Mouse (Mus musculus): ENCODE results near the gene Uvrag.

Uvrag gene

DNA sequence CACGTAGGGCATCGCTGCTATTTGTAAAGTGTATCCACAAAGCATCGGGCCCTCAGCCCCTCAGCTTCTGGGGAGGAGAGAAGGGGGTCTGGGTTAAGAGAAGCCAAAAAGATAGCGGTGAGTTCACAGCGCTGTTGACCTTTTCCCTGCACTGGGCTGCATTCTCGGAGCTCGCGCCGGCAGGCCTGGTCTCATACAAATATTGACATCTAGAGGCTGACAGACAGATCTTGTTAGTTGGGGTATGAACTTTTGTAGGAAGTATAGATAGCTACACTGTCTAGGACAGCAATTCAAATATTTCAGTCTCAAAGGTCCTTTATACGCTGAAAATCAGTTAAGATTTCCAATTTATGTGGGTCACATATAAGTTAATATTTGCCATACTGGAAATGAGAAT lies 205.7 kb downstream of the Uvrag start:
- no peak for DNase-seq (ENCODE audit: low spot score in 2 of 2)

DNA sequence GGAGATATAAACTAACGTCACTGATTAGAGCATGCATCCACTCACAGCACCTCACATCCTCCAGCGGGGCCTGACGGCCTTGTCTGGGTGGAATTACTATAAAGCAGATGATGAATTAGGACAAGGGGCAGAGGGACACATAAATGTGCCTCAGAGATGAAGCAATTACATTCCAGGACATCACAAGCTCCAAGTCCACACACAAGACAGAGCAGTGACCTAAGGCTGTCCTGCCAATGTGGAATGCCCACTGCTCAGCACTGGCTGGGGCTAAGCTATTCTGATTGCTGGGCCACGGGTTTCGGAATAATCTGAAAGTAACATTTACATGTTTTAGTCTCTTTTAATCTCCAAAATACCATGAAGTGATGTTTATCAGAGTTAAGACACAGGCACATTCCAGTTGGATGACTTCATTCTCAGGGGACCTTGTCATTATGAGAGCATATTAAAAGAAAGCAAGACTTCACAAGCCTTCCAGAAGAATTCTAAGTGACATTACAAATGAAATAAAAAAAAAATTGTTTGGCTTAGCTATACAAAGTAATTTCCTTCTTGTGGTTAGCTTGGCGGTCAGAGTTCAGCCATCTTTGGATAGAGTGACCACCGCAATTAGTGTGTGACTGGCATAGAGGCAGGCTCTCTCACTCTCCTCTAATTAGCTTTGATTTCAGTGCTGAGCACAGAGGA lies 212.5 kb downstream of the Uvrag start:
- DNase-seq (ENCODE audit: low spot score in 2 of 2), result no peak

DNA sequence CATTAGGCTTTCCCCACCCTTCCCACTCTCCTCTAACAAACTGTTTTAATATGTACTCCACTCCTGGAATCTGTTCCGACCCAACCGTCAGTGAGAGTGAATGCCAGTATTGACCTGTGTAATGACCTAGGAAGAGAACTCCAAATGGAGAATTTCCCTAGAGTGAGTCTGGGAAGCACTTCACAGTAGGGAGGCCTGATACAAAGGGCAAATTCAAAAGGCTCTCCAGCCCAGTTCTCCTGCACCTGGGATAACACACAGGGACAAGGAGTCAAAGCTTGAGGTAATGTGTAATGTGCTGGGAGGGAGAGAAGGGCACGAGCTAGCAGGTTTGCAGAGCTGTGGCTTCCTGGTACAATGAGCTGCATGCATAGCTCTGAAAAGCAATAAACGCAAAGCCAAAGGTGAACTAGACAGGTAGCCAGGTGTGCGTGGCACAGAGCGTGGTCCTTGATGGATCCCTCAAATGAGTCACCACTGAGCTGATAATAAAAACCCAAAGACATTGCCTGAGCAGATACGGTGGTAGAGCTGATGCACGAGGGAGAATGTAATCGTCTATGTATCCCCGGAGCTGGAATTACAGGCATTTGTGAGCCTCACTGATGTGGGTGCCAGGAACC lies 213.9 kb downstream of the Uvrag start:
- DNase-seq (ENCODE audit: low spot score in 2 of 2), result no peak

DNA sequence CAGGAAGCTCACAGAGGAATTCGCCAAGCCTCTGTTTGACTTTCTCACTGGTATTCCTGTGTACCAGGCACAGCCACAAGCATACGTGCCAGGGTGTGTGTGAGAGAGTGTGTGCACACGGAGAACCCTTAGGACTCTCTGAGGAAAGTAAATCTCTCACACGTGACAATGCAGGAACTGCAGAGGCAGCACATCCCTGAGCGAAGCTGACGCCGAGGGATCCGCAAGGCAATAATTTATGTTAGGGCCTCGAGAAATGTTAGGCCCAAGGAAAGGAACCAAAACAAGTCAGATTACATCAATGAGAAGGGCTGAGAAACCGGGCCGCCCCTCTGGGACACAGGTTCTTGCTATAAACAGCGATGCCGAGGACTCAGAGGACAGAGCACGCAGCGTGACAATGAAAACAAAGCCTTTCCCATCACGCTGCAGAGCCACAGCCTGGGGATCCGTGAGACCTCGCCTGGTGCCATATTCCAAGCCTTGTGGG lies 216.5 kb downstream of the Uvrag start:
- DNase-seq (ENCODE audit: low spot score in 2 of 2), result no peak

DNA sequence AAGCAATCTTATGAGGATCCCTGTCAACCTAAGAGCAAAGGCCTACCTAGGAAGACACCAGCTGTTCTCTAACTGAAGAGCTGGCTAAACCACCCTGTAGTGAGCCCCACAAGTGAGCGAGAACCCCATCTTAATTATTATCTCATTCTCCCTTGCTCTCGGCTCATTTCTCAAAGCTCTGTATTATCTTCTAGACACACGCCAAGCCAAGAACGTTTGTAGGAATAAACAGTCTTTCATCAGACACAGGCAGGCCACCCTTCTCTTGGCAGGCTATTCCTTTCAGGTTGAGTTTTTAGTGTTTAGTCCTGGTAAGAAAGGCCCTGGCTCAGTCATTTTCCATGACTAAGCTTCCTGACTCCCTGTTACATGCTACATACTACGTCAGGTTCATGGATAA lies 218.0 kb downstream of the Uvrag start:
- no peak for DNase-seq (ENCODE audit: low spot score in 2 of 2)

DNA sequence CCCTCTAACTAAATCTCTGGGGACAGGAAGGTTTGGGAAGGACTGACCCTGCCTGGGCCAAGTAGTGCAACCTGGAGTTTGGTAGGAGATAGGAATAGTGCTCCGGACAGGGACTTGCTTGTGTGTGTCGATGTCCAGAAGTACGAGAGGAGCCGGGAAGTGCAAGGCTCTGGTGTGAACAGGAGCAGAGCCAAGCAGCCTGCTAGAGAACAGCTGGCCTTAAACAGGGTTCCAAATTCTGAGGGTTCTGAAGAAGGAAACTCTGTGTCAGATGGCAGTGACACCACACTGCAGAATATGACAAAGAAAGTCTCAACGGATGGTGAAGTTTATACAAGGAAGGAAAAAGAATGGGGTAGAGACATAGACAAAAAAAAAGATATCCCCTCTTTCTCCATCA lies 223.5 kb downstream of the Uvrag start:
- DNase-seq (ENCODE audit: low spot score in 2 of 2), result no peak

DNA sequence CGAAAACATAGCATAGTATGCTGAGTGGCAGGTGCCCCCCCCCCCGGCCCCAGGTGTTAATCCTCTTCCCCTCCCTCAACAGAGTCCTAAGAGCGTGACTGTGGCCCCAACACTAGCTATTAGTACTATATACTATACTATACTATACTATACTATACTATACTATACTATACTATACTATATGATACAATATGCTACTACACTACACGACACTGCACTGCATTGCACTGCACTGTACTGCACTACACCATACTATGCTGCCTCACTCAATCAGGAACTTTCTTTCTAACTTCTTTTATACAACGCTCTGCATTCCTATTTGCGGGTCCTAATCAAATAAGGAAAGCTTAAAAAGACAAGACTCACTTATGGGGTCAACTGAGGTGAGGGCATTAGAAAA lies 224.4 kb downstream of the Uvrag start:
- DNase-seq (ENCODE audit: low spot score in 2 of 2), result no peak

DNA sequence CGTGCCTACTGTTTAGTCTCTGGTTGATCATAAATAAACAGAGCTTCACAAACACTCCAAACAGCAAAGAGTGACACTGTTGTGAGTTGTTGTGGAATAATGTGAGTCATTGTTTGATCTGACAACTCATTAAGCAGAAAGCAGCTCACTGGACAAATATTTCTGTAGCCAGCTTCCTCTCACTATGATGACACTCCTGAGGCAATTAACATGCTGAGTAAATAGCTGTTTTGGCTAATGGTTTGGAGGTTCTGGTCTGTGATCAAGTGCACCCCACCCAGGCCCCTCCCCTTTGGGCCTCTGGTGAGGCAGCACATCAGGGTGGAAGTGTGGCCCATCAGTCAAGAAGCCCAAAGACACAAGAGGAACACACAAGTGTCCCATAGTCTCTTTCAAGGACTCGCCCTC lies 228.0 kb downstream of the Uvrag start:
- DNase-seq (ENCODE audit: low spot score in 2 of 2), result no peak

- DNase-seq (ENCODE audit: low spot score in 2 of 2), result no peak
Measured at GRCm38 (mm10) chr7:98911276-98911675, 229.7 kb downstream of the Uvrag start.

- no peak for DNase-seq (ENCODE audit: low spot score in 2 of 2)
Measured at GRCm38 (mm10) chr7:98910712-98911111, 230.2 kb downstream of the Uvrag start.

GRCm38 (mm10) chr7:98910164-98910563 lies 230.8 kb downstream of the Uvrag start:
- DNase-seq (ENCODE audit: low spot score in 2 of 2), result no peak

- no peak for DNase-seq (ENCODE audit: low spot score in 2 of 2)
Measured at GRCm38 (mm10) chr7:98907476-98907875, 233.5 kb downstream of the Uvrag start.

- DNase-seq (ENCODE audit: low spot score in 2 of 2), result no peak
Measured at GRCm38 (mm10) chr7:98904659-98905362, 236.1 kb downstream of the Uvrag start.

DNA sequence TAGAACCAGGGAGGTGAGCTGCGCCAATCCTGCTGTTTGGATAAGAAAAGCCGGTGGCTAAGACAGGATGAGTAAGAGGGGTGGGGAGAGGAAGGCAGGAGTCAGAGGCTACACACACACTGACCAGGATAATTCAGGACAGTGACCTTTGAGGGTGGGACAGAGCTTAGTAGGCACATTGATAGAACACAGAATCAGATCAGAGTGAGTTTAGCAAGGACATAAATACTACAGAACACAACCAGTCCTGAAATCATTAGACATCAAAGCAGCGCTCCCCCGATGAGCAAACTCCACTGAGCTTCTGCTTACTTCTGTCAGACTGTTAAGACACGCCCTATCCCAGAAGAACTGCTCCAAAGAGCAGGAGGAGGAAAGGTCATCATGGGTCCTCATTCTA lies 237.1 kb downstream of the Uvrag start:
- DNase-seq (ENCODE audit: low spot score in 2 of 2), result no peak

DNA sequence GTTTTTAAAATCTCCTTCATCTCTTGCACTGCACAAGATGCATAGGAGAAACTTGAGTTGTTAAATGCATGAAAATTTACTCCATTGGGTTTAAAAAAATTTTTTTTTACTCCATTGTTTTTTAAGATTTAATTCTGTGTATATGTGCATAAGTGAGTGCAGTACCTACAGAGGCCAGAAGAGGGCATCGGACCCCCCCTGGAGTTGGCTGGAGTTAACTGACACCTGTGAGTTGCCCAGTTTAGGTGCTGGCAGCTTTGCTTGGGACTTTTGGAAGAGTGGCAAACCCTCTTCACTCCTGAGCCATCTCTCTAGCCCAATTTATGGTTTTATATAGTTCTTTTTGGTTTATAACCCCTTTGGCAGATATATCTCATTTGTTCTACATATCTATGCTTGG lies 239.8 kb downstream of the Uvrag start:
- DNase-seq (ENCODE audit: low spot score in 2 of 2), result no peak

GRCm38 (mm10) chr7:98899815-98900214 lies 241.1 kb downstream of the Uvrag start:
- no peak for DNase-seq (ENCODE audit: low spot score in 2 of 2)

DNA sequence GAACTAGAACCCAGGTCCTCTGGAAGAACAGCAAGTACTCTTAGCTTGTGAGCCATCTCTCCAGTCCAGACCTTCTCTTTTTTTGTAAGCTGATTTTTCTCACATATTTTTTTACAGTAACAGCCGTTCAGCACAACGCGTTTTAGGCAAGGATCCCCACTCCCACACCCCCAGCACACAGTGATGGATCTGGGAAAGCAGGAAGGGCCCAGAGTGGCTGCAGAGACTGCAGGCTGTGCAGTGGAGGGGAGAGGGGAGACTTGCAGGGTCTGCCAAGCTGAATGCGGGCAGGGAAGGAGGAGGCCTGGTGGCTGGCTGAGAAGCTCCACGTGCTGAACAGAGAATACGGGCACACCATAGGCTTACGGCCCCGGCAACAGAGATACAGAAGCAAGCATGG lies 243.6 kb downstream of the Uvrag start:
- DNase-seq (ENCODE audit: low spot score in 2 of 2), result no peak

DNA sequence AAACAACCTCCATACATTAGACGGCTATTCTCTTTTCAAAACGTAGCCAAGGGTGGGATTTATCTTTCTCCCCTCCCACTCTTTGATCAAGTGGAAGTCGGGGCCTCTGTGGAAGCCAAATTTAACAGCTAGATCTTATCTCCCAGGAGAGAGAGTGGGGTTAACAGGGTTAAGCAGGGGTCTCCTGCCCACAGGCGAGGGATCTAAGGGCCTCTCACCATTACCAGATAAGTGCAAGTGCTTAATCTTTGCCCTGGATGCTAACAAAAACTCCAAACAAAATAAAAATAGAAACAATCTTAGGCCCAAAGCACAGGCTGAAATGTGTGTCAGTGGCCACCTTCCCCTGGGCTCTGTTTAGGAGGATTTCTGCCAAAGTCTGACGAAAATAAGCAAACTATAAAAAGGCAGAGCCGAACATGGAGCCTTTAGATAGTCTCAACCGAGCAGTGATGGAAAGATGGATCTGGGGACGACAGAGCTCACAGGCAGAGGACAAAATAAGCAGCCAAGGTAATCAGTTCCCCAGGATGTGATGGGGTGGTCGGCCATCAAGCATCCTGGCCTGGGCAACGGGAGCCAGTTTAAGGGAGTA lies 245.3 kb downstream of the Uvrag start:
- no peak for DNase-seq (ENCODE audit: low spot score in 2 of 2)

- DNase-seq (ENCODE audit: low spot score in 2 of 2), result no peak
Measured at GRCm38 (mm10) chr7:98894768-98895167, 246.2 kb downstream of the Uvrag start.

DNA sequence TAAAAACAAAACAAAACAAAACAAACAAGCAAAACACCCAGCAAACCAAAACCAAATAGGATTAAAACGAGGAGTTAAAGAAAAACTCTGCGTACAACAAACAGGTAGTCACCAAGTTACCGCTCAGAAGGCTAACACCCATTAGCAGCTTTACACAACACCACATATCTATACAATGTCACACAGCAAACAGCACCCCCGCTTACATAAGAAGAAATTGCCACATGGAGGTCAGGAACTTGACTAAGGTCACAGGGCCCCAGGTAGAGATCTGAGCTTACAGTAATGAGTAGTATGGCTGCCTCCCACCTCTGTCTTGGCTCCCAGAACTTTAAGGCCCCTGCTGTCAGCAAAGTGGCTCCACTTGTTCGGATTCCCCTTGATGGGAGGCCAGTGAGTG lies 246.6 kb downstream of the Uvrag start:
- DNase-seq (ENCODE audit: low spot score in 2 of 2), result no peak

DNA sequence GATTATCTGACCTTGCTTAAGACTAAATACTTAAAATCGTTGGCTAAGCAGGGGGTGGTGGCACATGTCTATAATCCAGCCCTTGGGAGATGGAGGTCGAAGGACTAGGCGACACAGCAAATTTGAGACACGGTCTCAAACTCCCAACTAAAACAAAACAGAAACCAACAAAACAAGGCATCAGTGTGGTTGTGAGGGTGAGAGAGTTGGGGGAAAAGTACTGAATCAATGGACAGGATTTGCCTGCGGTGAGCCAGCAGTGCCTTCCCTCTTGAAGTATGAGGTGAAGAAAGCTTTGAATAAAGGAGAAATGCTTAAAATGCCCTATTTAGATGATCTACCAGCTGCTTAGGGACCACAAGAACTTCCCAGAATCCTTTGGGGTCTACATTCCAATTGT lies 247.8 kb downstream of the Uvrag start:
- DNase-seq (ENCODE audit: low spot score in 2 of 2), result no peak

DNA sequence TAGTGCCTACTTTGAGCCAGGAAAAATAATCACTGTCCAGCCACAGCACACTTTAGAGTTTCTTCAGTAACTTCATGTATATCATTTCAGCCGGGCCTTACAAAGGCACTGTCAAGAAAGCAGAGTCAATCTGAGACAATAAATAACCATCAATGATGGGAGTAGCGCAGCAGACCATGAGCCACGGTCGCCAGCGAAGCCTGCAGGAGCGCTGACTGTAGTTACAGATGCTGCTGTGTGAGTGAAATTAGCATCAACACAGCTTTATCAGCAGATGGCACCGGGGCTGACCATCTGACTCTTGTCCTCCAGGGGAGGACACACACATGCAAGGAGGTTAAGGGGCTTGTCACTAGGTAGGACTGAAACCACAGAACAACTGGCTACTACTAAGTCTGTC lies 251.7 kb downstream of the Uvrag start:
- no peak for DNase-seq (ENCODE audit: low spot score in 2 of 2)

- DNase-seq (ENCODE audit: low spot score in 2 of 2), result no peak
Measured at GRCm38 (mm10) chr7:98888810-98889209, 252.1 kb downstream of the Uvrag start.
